Mouse (Mus musculus) heart, postnatal 10 days (tissue): ENCODE measurements at regions not wholly inside any gene's neighbourhood (a gene's known extent, or its start where the extent isn't known, plus 50 kb on each side); places are given as distances from the start of the nearest gene placed in this dataset.

ENCODE experiments used
- DNase-seq, 2 experiments: peaks; one replicate each; pipeline ENCODE4 v3.0.0; 2021
- intact Hi-C: fragments of 180-260 bp; cut with DNase I; formaldehyde crosslinking; loops from one replicate; pipeline ENCODE4 v1.15.1; 2025

DNA sequence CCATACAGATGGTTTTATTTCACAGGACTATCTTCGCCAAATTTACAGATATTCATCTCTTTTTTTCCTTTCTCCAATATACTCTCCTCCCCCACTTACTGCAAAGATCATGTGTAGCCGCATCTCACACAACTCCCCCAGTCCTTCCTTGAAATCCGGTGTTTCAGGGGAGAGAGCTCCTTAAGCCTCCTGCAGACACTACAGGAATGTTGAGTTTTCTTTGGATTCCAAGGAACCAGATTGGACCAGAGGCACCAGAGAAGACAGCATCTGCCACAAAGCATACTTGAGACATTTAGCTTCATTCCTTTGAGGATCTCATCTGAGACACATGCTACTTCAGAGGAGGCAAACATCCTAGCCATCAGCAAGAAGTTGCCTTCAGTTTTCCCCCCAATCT, 558.4 kb upstream of the Cdh11 start:
- intact Hi-C loops = no loop called here
- DNase-seq = no peak

DNA sequence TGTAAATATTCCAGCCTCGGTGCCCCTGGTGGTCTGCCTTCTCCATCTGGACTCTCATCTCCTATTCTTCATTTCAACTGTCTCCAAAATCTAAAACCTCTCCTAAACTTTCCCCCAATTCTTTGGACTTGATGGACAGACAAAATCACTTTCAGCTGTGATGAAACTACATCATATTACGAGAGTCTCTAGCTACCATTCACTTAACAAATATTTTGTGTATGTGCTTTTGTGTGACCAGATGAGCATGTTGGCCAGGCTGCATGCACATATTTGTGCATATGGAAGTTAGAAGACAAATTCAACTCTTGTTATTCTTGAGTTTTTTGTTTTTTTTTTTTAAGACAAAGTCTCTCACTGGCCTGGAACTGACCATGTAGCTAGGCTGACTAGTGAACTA, 559.4 kb upstream of the Cdh11 start:
- no peak for DNase-seq
- intact Hi-C loops = no loop called here

DNA sequence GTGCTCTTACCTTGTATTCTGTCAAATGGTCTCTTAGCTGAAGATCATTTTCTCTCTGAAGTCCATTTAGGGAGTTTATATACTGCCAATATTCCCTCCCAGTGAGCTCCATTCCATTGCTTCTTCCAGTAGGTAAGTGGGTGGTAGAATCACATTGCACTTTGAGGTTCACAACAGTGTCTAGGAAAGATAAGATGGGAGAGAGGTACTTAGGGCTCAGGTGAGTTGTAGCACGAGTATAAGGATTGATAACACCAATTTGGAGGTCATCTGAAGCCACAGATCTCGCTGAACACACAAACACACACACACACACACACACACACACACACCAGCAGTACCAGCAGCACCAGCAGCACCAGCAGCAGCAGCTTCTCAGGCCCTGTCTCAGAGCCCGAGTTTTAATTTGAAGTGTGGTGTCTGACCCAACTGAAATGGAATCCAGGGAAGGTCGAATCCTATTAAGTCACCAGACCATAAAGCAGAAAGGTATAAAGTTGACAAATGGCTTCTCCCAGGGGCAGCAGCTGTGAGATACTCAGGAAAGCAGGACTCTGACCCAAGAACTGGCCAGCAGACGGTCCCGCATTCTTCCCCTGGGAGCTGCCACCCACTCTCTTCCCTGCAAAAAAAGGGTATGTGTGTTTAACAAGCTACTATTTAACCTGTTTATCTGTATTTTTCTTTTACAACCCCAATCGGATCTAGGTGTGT, 561.9 kb upstream of the Cdh11 start:
- intact Hi-C loops = no loop called here
- no peak for DNase-seq

DNA sequence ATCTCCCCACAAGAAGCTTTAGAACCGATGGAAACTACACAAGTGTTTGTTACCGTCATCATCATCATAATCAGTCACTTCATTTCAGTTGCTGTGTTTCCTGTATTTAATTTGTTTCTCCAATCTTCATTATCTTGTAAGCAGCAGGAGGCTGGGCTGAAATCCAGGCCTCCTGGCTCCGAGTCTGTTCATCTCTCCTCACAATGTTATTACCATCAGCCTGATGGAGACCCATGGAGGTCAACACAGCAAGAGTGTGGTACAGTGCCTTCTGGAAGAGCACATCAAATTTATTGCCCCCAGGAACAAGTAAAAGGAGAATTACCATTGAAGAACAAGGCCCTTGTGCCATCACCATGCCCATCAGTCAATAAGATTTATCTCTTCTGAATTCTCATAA, 576.3 kb upstream of the Cdh11 start:
- DNase-seq = no peak
- intact Hi-C loops = no loop called here

DNA sequence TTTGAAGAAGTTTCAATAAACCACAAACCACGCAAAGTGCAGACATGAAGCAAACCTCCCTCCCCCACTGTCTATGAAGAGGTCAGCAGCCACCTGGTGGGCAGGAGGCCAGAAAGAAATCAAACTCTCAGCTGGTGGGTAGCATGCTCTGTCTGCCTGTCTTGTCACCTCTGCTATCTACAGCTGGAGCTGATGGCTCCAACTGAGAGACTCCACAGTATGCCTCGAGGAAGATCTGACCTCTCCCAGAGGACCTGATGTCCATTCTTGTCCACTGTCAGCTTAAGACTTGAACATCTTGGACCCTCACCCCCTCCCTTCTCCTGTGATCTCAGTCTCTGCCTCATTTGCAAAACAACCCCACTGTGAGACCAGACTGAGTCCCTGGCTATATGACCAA, 585.0 kb upstream of the Cdh11 start:
- intact Hi-C loops = no loop called here

DNA sequence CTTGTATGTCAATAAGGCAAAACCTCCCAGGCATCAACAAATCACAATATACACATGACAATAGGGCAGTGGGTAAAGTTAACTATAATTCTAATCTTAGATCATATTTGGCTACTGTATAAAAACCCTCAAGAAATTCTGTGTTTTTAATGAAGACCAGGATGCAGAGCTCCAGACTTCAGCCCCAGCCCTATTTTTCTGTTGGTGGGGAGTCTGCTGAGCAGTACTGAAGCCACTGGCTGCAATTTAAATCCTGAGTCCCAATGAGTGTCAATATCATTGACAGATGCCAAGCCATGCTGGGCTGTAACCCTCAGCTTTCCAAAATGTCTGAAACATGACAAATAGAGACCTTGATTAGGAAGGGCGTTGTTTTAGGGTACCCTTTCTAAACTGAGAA, 587.6 kb upstream of the Cdh11 start:
- peak; percentile 11 to 12 for DNase-seq
- intact Hi-C loops = no loop called here

More for the DNA sequence above, 585.0 kb upstream of the Cdh11 start:
- DNase-seq = no peak

DNA sequence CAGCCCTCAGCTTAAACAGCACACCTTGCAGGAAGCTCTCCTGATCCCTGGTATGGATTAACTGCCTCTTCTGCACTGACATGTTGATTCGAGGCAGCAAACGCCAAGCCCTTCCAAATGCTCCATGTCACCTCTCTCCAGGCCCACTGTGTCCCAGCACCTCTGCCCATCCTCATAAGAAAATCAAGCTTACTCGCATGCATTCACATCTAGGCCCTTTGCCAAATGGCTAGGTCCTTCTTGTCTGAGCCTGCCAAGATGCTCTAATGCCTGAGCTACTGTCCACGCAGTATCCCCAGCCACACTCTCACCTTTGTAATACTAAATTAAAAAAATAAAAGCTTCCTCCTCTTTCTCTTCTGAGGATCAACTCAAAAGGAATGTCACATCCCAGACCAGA, 588.7 kb upstream of the Cdh11 start:
- DNase-seq = no peak
- intact Hi-C loops = no loop called here

DNA sequence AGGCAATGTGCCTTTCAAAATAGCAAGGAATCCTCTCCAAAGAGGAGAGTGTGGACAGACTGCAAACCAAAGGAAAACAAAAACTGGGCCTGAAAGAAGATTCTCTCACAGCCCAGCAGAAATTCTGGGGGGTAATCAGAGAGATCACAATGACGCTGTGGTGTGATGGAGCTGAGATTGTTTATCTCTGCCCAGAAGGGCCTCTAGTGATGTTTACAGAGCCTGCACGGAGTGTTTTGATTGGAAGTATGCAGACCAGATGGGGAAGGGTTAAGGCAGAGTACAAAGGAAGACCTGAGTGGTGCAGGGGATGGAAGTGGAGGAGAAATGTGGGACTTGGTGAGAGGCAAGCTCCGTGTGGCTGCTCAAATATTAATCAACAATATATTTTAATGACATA, 593.1 kb upstream of the Cdh11 start:
- intact Hi-C loops = no loop called here
- no peak for DNase-seq

DNA sequence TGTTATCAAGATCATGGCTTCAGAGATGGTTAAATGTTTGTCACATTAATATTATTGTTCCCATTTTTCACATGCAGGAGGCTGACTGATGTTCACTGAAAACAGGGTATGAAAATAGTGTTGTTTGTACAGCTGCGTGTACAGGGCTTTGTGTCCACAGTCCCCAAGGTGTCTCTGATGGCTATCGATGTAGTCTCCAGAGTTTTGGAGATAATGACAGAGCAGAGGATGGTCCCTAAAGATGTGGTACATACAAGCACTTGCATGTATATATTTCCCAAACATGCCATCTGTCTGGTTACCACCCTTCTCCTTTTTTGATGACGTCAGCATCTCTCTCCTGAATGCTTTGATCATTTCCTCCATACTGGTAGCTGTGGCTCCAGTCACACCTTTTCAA, 596.1 kb upstream of the Cdh11 start:
- intact Hi-C loops = no loop called here

DNA sequence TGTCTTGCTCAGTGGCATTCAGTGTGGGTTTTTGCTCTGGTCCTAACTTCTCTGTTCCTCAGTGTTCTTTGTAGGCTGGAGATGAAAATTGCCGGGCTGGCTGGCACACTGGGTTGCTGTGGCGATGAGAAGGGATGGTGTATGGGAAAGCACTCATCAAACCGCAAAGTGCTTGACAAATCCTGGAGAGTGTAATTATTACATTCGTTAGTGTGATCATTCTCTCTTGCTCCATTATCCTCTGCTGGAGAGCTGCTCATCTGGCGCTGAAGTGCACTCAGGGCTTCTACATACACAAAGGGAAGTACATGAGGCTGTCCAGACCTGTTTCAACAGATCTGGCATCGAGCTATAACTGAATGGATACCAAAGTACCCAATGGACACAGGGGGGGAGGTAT, 605.9 kb upstream of the Cdh11 start:
- intact Hi-C loops = no loop called here
- no peak for DNase-seq

More for the DNA sequence above, 596.1 kb upstream of the Cdh11 start:
- DNase-seq = no peak

DNA sequence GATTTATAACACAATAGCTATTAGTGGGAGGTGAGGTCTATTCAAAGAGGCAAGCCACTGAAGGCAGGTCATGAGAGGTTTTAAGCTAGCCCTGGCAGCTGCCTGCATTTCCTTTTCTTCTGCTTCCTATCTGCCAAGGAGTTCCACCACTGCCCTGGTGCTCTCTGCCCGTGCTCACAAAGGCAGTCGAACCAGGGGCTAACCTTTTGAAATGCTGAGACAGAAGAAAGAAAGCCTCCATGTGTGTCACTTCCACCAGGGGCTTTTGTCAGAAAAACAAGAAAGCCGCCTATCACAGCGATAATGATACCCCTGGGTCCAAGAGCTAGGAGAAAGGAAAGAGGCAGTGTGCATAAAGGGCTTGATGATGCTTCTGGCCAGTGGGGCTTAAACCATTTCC, 609.9 kb upstream of the Cdh11 start:
- DNase-seq = no peak
- intact Hi-C loops = no loop called here

DNA sequence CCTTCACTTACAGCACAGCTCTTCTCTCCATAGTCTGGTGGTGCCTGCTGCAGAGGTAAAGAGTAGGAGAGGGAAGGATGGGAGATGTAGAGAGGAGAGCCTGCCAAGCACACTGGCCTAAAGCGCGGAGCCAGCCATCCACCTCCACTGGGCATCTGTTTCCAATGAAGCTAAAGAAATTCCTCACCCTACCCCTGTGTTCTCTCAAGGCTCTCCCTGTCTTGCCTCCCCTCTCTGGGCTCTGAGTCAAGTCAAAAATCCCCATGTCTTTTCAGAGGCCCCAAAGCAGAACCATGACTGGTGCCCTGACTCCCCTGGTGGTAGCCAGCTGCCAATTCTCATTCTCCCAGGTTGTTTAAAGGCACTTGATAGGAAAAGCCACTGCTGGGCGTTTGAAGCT, 612.7 kb upstream of the Cdh11 start:
- intact Hi-C loops = no loop called here
- DNase-seq = no peak

DNA sequence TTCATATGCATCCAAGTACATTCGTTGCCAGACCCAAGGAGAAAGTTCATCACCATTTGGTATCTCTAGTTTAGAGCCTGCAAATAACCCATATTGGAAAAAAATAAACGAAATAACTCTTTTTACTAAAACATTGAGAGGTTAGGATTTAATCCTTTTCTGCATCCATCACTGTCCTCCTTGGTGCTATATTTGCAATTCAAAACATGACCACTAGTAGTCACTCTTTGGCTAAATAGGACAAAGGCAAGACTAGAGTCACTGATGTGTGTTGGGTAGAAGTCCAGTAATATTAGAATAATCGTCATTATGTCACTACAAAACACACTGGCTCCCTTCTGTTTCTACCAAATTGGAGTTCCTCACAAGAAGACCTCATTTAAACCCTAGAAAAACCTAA, 614.0 kb upstream of the Cdh11 start:
- DNase-seq = no peak
- intact Hi-C loops = no loop called here

DNA sequence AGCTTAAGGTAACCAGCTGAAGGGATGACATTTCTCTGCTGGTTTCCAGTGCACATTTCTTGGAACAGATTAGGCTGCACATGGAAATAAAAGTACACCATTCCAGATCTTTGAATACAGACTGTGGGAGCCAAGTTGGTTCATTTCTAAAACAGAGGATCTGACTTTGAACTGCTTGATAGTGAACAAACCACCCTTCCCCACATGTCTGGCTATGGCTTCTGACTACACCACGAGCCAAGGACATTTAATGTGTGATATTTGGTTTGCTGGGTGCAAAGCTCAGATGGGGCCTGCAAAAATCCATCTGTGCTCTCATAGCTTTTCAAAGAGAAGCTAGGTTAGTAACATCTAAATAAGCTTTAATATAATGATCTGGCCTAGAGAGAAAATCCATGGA, 614.7 kb upstream of the Cdh11 start:
- DNase-seq = no peak
- intact Hi-C loops = no loop called here

DNA sequence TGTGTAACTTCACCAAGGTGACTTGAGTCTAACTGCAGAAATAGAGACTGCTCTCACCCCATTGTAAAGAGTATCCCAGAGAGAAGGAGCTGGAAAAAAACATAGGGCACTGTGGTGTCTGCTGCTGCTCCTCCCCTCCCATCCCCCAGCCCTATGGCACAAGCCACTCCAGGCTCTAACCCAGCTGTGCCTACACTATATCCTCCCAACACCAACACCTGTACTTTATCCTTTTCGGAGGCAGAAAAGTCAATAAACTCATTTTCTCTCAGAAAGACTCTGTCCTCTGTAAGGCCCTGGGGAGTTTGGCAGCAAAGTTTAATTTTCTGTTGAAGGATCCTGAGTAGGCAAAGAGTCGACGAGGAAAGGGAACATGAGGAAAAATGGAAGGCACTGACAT, 617.3 kb upstream of the Cdh11 start:
- DNase-seq = no peak
- intact Hi-C loops = no loop called here

DNA sequence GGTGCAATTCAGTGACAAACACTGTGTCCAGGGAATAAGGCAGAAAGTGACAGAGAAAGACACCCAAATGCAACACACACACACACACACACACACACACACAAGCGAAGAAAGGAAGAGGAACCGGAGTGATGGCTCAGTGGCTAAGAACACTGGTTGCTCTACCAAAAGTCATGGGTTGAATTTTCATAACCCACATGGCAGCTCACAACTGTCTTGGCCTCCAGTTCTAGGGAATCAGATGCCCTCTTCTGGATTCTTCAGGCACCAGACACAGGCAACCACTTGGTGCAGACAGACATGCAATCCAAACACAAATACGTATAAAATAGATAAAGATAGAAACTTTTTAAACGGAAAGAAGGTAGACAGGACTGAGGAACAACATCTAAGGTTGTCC, 618.4 kb upstream of the Cdh11 start:
- no peak for DNase-seq
- intact Hi-C loops = no loop called here

DNA sequence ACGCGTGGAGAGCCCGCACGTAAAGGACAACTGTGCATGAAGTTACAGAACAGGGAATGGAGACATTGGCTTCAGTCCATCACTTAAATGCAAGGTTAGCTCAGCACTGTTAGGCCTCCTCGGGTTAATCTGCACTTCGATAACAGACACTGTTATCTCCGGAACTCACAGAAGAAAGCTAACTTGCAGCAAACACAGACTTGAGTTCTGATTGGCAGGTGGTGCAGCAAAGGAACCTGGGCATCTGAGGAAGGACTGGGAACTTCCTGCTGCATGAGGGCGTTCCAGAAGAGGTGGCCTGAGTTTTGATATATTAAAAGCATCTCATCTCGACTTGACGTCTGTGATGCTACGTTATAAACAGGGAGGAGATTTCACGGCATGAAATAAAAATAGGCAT, 620.3 kb upstream of the Cdh11 start:
- no peak for DNase-seq
- intact Hi-C loops = no loop called here

DNA sequence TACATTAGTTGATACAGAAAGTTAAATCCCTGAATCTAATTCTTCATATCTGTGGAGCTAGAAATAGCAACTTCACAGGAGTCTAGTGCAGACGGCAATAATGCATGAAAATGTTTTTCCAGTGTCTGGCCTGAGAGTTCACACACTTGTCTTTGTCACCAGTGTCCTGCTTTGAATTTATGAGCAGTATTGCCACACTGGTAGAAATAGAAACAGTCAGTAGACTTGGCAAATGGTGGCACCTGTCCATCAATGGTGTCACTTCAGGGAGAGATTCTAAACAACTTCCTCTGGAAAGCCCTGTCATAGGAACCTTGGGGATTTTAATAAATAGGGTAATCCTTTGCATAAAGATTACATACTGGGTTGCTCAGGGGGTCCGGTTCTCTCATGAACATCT, 621.5 kb upstream of the Cdh11 start:
- intact Hi-C loops = no loop called here
- DNase-seq = no peak

DNA sequence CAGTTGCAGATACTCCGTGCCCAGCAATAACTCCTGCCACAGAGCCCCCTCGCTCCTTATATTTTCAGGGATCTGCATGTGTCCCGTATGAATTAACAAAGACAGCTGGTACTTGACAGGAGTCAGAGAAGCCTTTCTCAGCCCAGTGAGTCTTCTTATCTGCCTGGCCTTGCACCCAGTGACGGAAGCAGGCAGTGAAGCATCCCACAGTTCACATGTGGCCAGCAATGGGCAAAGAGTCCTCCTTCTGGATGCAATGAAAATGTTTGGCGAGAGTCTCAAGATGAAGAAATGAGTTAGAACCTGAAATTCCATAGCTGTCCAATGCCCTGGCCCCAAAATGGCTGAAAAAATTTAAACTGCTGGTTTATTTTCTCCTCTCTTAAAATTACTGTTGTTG, 622.2 kb upstream of the Cdh11 start:
- intact Hi-C loops = no loop called here
- DNase-seq = no peak

DNA sequence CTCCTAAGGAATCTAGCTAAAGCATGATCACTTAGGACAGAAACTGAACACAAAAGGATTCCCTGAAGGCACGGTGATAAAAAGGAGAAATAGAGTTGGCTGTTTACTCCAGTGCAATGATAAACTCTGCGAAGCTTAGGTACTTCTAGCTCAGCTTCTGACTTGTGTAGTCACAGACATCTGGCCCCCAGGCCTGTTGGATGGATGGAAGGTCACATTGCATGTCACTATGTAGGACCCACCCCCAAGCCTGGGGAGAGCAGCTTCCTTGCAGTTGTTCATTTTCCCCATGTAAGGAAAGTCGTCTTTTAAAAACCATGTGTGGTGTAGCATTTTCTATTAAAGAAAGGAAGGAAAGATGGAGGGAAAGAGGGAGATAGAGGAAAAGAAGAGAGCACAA, 623.0 kb upstream of the Cdh11 start:
- intact Hi-C loops = no loop called here
- DNase-seq = no peak

DNA sequence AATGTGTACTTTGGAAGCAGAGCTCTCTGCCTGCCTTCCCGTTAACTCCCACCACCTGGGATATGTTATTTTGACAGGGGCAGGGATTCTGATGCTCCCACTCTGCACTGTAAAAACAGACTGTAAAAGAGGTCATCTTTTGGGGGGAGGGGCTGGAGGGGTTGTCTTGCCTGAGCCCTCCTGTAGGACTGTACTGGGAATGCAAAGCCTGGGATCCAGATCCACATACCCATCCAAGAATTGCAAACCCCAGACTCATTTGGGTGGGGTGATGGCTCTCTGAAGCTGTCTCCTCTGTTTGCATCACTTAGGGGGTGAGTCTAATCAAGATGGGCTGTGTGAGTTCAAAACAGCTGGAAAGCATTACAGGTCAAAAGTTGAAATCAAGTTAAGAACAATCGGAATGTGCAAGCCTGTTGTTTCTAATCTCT, 623.7 kb upstream of the Cdh11 start:
- intact Hi-C loops = no loop called here
- peak; percentile 45 to 56 for DNase-seq

DNA sequence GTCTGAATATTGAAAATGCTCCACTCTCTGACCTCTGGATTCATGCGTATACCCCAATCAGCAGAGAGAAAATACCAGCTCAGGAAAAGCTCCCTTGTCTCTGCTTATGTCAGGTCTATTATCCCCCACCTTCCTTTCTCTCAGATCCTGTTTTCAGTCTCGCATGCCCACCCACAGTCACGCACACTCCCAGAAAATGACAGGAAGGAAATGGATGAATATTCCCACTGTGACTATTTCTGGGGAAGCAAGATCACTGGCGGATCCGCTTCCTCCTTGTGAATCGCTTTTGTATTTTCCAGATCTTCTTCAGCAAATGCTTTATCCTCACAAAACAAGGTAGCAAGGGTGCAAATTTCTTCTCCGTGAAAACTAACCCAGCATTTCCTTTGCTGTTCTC, 627.3 kb upstream of the Cdh11 start:
- no peak for DNase-seq
- intact Hi-C loops = no loop called here
